Mouse (Mus musculus): ENCODE results near the gene Flnb.

Gene Flnb

DNA sequence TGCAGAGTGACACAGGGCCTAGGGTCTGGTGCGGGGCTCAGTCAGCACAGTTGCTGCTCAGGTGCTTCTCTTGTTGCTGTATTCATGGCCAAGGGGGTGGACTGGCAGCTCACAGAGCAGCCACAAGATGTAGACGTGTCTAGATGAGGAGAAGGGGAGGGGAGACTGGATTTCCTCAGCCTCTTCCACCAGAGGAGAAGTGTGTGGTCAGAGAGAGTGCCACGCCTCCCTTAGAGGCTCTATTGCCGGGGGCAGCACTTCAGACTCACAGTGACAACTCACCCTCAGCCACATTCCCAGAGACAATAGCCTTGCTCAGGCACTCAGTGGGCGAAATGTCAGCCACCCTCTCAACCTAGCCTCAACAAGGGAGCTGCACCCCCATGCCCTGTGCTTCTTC, 127.5 kb downstream of the Flnb start:
- DNase-seq (ENCODE audit: low spot score), result no peak

DNA sequence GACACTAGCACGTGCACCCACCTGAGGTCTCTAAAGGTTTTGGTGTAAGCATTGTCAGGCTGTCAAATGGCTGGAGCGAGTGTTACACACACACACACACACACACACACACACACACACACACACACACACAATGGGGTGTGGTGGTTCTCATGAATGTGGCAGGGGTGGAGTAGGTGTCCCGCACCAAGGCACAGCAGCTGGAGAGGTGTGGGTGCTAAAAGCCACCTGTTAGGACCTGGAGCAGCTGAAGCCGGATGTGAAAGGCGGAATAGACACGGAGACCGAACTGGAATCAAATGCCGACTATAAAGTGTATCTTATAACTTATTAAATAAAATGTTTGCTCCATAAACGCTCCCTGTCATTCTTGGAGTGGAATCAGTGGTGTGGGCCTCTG, 133.5 kb downstream of the Flnb start:
- no peak for DNase-seq (ENCODE audit: low spot score)

GRCm38 (mm10) chr14:7952610-7953254, 135.0 kb downstream of the Flnb start:
- DNase-seq (ENCODE audit: low spot score), result peak; percentile 57

DNA sequence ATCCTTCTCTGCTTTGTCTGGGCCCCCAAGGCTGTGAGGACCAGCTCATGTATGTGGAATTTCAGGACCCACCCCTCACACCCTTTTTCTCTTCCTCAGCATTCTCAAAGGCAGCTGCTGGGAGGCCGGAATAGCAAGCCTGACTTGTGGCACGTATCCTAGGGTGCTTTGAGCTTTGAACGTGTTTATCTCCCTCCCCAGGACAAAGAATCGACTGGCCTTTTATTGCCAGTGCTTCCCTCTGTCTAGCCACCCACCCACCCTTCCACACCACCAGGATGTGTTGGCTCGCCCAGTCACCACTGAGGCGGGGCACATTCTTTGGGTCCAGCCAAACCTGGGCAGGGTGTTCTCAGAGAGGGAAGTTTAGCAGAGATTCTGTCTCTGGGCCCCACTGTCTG, 136.3 kb downstream of the Flnb start:
- DNase-seq (ENCODE audit: low spot score), result no peak

DNA sequence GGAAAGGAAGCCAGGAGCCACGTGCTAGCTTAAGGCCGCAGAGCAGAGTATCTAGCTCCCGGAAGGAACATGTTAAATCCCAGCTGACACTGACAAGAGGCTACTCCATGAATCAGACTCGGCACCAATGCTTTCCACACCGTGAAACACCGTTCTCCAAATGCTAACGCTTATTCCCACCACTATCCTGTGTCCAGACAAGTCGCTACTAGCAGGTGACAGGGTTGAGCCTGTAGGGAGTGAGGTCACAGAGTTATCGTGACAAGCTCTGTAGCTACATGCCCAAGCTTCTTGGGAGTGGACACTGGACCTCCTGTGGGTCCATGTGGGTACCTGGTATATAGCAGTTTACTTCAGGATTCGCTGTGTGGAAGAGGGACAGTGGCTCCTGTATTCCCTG, 138.7 kb downstream of the Flnb start:
- no peak for DNase-seq (ENCODE audit: low spot score)

DNA sequence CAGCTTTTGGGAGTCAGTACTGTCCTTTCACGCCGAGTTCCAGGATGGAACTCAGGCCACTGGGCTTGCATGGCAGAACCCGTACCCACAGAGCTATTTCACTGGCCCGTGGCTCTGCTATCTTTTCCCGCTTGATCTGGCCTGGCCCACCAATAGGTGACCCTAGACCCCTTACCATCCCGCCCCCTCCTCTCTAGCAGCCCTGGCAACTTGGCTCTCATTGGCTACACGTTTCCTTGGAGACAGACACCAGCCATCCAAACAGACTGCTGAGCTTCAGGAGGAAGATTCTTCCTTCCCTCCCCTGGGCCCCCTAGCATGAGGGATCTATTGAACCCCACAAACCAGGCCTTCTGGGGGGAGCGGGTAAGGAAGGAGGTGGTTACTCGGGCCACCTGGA, 139.3 kb downstream of the Flnb start, which contains the start of gene Gm45521:
TSS of gene Gm45521 (plus strand) at position 240 of the 400 bp plus-strand sequence.
- no peak for DNase-seq (ENCODE audit: low spot score)

GRCm38 (mm10) chr14:7960616-7961015, 142.9 kb downstream of the Flnb start:
- DNase-seq (ENCODE audit: low spot score), result no peak

- DNase-seq (ENCODE audit: low spot score), result no peak
Observed at GRCm38 (mm10) chr14:7961714-7962113, 144.0 kb downstream of the Flnb start.

- DNase-seq (ENCODE audit: low spot score), result no peak
Observed at GRCm38 (mm10) chr14:7962626-7963025, 144.9 kb downstream of the Flnb start.

- no peak for DNase-seq (ENCODE audit: low spot score)
Observed at GRCm38 (mm10) chr14:7963160-7963559, 145.4 kb downstream of the Flnb start.

DNA sequence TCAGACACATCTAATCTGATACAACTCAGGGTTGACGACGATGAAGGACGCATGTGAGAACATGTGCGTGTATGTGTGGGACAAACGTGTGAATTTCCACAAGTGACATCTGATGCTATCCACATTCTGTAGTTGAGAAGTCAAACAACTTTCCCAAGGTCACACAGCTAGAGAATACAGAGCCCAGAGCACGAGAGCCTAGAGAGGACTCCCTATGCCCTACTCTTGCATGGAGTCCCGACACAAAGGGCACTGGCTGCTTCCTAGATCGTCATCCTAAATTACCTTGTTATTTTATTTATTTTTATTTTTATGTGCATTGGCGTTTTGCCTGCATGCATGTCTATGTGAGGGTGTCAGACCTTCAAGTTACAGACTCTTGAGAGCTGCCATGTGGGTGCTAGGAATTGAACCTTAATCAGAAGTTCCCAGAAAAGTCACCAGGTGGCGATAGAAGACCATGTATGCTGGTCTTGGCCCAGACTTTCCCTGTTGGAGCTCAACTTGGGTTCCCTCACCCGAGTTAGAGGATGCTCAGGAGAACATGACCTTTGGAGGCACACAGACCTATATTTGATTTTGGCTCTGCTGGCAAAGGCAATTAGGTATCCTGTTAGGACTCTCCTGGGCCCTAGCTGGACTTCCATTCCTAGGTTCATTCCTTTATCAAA, 146.6 kb downstream of the Flnb start:
- DNase-seq (ENCODE audit: low spot score), result no peak

DNA sequence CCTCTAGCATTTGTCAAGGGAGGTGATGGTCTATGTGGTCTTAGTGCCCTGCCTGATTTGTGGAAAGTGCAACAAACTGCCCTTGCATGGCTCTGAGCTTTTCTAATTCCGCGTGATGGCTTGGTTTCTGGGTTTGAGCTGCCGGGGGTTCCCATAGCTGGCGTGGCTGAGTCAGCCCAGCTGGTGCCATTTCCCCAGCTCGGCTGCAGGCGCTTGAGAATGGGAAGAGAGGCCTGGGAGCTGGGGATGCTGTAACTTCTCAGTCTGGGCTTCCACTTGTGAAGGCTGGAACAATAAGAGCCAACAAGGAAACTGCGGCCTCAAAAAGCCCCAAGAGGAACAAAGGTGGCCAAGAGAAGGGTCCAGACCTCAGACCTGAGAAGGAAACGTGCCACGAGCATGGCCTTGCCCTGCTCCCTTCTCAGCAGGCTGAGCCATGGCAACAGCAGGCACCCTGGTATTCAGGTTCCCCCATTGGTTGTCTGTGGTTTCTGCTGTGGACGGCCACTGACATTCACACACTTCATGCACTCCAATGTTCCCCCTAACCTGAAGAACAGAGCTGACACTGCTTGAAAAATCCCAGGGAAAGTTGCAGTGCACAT, 154.2 kb downstream of the Flnb start:
- DNase-seq (ENCODE audit: low spot score), result no peak

- no peak for DNase-seq (ENCODE audit: low spot score)
Observed at GRCm38 (mm10) chr14:7974643-7975042, 156.9 kb downstream of the Flnb start.

GRCm38 (mm10) chr14:7975177-7975576, 157.4 kb downstream of the Flnb start:
- DNase-seq (ENCODE audit: low spot score), result no peak

- no peak for DNase-seq (ENCODE audit: low spot score)
Observed at GRCm38 (mm10) chr14:7977471-7977870, 159.7 kb downstream of the Flnb start.

- no peak for DNase-seq (ENCODE audit: low spot score)
Observed at GRCm38 (mm10) chr14:7978183-7978582, 160.4 kb downstream of the Flnb start.

GRCm38 (mm10) chr14:7981226-7981625, 163.5 kb downstream of the Flnb start:
- DNase-seq (ENCODE audit: low spot score), result no peak

- DNase-seq (ENCODE audit: low spot score), result no peak
Observed at GRCm38 (mm10) chr14:7986913-7987312, 169.2 kb downstream of the Flnb start.

- no peak for DNase-seq (ENCODE audit: low spot score)
Observed at GRCm38 (mm10) chr14:7989371-7989770, 171.6 kb downstream of the Flnb start.

DNA sequence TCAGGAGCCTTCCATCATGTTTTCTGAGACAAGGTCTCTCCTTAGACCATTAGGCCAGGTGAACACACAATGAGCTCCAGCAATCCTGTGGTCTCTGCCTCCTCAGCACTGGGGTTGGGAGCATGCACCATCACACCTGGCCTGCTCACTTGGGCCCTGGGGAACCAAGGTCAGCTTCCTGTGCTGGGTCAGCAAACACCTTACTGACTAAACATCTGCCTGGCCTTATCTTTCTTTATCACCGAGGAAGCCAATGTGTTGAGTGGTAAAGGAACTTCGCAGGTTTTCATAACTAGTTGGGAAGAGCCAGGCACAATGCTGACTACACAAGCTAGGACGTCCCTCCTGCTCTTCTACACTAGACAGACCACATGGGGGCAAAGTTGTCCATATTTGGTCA, 172.2 kb downstream of the Flnb start:
- DNase-seq (ENCODE audit: low spot score), result no peak

GRCm38 (mm10) chr14:7991108-7991776, 173.5 kb downstream of the Flnb start:
- DNase-seq (ENCODE audit: low spot score), result no peak

- no peak for DNase-seq (ENCODE audit: low spot score)
Observed at GRCm38 (mm10) chr14:7992158-7992557, 174.4 kb downstream of the Flnb start.

GRCm38 (mm10) chr14:7994271-7994767, 176.6 kb downstream of the Flnb start, which contains the start of gene Dnase1l3:
TSS of gene Dnase1l3 (minus strand) at chr14:7994573.
- peak; percentile 52 for DNase-seq (ENCODE audit: low spot score)

All from ovary, postnatal 36 days (tissue).